Mouse (Mus musculus): ENCODE data around the gene Krt16. TPM values are rescaled to one million over a fixed set of nuclear protein-coding genes. Genes with fewer than 3 reads are reported as not detected.

Gene Krt16
- polyA plus RNA-seq (2012; rRNA removed), result not detected in 2 replicates

GRCm38 (mm10) chr11:100248852-100249465 lies at the start of gene Krt16:
Krt16 (minus strand) TSS chr11:100248902.

GRCm38 (mm10) chr11:100269821-100270332 lies 21.2 kb upstream of the Krt16 start, which contains the start of gene Krt42:
Krt42 (minus strand) TSS chr11:100269871.

GRCm38 (mm10) chr11:100260514-100261234 lies 12.0 kb upstream of the Krt16 start, which contains the start of gene Krt17:
Krt17 (minus strand) TSS chr11:100261029.

GRCm38 (mm10) chr11:100207498-100207897 lies 41.2 kb downstream of the Krt16 start, which contains the start of gene Krt14:
Krt14 (minus strand) TSS chr11:100207548.

Other genes starting within 250 kb of the Krt16 start
- gene Krt33a, start 232.7 kb downstream of the Krt16 start, polyA plus RNA-seq (2012; rRNA removed), result not detected in 2 replicates
- not detected in 2 replicates for gene Krt33b, start 219.0 kb downstream of the Krt16 start, polyA plus RNA-seq (2012; rRNA removed)
- gene Krt34, start 207.3 kb downstream of the Krt16 start, polyA plus RNA-seq (2012; rRNA removed), result not detected in 2 replicates
- gene Krt31, start 198.4 kb downstream of the Krt16 start, polyA plus RNA-seq (2012; rRNA removed), result not detected in 2 replicates
- not detected in 2 replicates for gene Krt32, start 160.7 kb downstream of the Krt16 start, polyA plus RNA-seq (2012; rRNA removed)
- gene Krt35, start 152.7 kb downstream of the Krt16 start, polyA plus RNA-seq (2012; rRNA removed), result not detected in 2 replicates
- gene Krt36, start 143.3 kb downstream of the Krt16 start, polyA plus RNA-seq (2012; rRNA removed), result not detected in 2 replicates
- 0.03 TPM in 1 of 2 replicates, not detected in the other for gene Krt13, start 127.3 kb downstream of the Krt16 start, polyA plus RNA-seq (2012; rRNA removed)
- gene Krt15, start 113.0 kb downstream of the Krt16 start, polyA plus RNA-seq (2012; rRNA removed), result 0.07 and 0.50 TPM in 2 replicates
- gene Krt19, start 100.2 kb downstream of the Krt16 start, polyA plus RNA-seq (2012; rRNA removed), result 1.4 and 4.5 TPM in 2 replicates
- gene Krt9, start 55.7 kb downstream of the Krt16 start, polyA plus RNA-seq (2012; rRNA removed), result not detected in 2 replicates
- 0.17 and 0.45 TPM in 2 replicates for gene Krt14, start 41.4 kb downstream of the Krt16 start, polyA plus RNA-seq (2012; rRNA removed)
- 0.05 and 0.21 TPM in 2 replicates for gene Krt17, start 12.1 kb upstream of the Krt16 start, polyA plus RNA-seq (2012; rRNA removed)
- gene Krt42, start 21.0 kb upstream of the Krt16 start, polyA plus RNA-seq (2012; rRNA removed), result not detected in 2 replicates
- gene Eif1, start 71.0 kb upstream of the Krt16 start, polyA plus RNA-seq (2012; rRNA removed), result 227 and 233 TPM in 2 replicates
- gene Gast, start 85.5 kb upstream of the Krt16 start, polyA plus RNA-seq (2012; rRNA removed), result not detected in 2 replicates
- gene Hap1, start 107.2 kb upstream of the Krt16 start, polyA plus RNA-seq (2012; rRNA removed), result 0.32 and 0.38 TPM in 2 replicates
- gene Jup, start 148.9 kb upstream of the Krt16 start, polyA plus RNA-seq (2012; rRNA removed), result 7.5 and 8.3 TPM in 2 replicates
- gene P3h4, start 165.9 kb upstream of the Krt16 start, polyA plus RNA-seq (2012; rRNA removed), result 2.7 and 3.2 TPM in 2 replicates
- gene Fkbp10, start 166.8 kb upstream of the Krt16 start, polyA plus RNA-seq (2012; rRNA removed), result 4.4 and 6.1 TPM in 2 replicates
- gene Nt5c3b, start 192.9 kb upstream of the Krt16 start, polyA plus RNA-seq (2012; rRNA removed), result 12.3 and 13.1 TPM in 2 replicates
- gene Klhl10, start 193.0 kb upstream of the Krt16 start, polyA plus RNA-seq (2012; rRNA removed), result 0.09 and 0.14 TPM in 2 replicates
- 1.5 and 1.6 TPM in 2 replicates for gene Klhl11, start 223.8 kb upstream of the Krt16 start, polyA plus RNA-seq (2012; rRNA removed)